ENCODE assay signal across 8 mouse cellular contexts in the genomic region with DNA sequence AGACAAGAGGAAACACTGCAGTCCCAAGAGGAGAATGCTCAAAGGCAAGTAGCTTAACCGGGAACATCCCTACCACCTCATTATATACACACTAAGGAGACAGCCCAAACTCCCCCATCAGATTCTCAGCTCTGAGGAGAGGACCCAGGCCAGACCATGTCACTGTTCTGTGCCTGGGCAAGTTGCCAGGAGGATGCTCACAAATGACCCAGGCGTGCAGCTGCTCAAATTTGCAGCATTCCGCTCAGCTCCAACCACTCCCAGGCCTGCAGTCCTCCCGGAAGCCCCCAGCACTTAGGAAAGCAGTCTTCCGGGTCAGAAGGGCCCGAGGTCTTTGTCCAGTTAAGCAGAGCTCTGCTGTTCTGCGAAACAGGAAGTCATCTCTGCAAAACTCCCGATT. TPM values are rescaled to one million over a fixed set of nuclear protein-coding genes. Genes with fewer than 3 reads are reported as not detected.
A peak's percentile ranks its signal among the peaks of the same experiment; 100 is the strongest.
DNase-seq lines count a peak whose midpoint lies in the region; TF ChIP-seq lines count a peak whose summit lies in the region.

No protein-coding gene starts in this region.

- TF ChIP-seq CTCF in kidney, adult 2 months (conservative IDR thresholded peaks at IDR 0.05; ENCODE audit: insufficient read depth, insufficient read length, low read depth, low read length) = no peak

- 30% methylated on average over 8 of the region's 8 CpGs for WGBS in kidney, adult 2 months

- no peak overlapping the region for H3K27ac ChIP-seq in kidney, adult 2 months (ENCODE audit: insufficient read depth, low read depth, low read length)

- peak; percentile 49 for DNase-seq in adrenal gland, adult 2 months
- no peak for DNase-seq in adrenal gland, adult 8-10 months
- peak; percentile 26 for DNase-seq in right cerebral cortex, postnatal 4 days
- DNase-seq in right cerebral cortex, adult 2 months (ENCODE audit: low spot score in 2 of 2) = no peak
- peak; percentile 64 for DNase-seq in kidney, adult 2 months
- DNase-seq in lung, postnatal 4 days = peak; percentile 81 to 90
- no peak for DNase-seq in layer of hippocampus, adult 11-12 months (ENCODE audit: low spot score)
- no peak for DNase-seq in natural killer cell, adult 2 months (ENCODE audit: low spot score in 2 of 2)

- no peak for TF ChIP-seq POLR2A in kidney, adult 2 months (IDR thresholded peaks at IDR 0.05; ENCODE audit: low read depth, low read length)

- no peaks in the 10 kb centered on the region for H3K27me3 ChIP-seq in kidney, adult 2 months (replicated peaks; ENCODE audit: control insufficient read depth, insufficient read depth, low read length)

- no peak overlapping the region for H3K4me3 ChIP-seq in kidney, adult 2 months (ENCODE audit: insufficient read depth, low read depth, low read length)

- no peaks in the 10 kb centered on the region for H3K36me3 ChIP-seq in kidney, adult 2 months (ENCODE audit: control insufficient read depth, insufficient read depth, low read length)

- H3K4me1 ChIP-seq in kidney, adult 2 months (ENCODE audit: control insufficient read depth, insufficient read depth, low read length) = peaks cover 36% of the 10 kb centered on the region

RNA-seq across cellular contexts. Expression of a gene that starts 31.6 kb away (rescaled TPM):
- total RNA-seq in adrenal gland, adult 2 months (2021) = 100 to 1,000 TPM in 1 of 2 experiments, 10 to 100 TPM in 1; 94.2 to 129 TPM
- 23.8 and 34.2 TPM in 2 replicates for polyA plus RNA-seq in adrenal gland, adult 2 months (2012; rRNA removed)
- 100 to 1,000 TPM; 100 to 130 (median 118) TPM for total RNA-seq in adrenal gland, adult 8-10 months (2022)
- 27.1 and 30.3 TPM in 2 replicates for polyA plus RNA-seq in kidney, adult 2 months (2012; rRNA removed)

Comparison
In these comparisons a context has a peak if more than half of its experiments do, and no peak if none do; other contexts are left out.
1. DNase-seq: peak in adrenal gland, adult 2 months (single experiment), right cerebral cortex, postnatal 4 days (single experiment), kidney, adult 2 months (single experiment) and lung, postnatal 4 days (2 of 2); none in adrenal gland, adult 8-10 months (single experiment), right cerebral cortex, adult 2 months (0 of 2), layer of hippocampus, adult 11-12 months (single experiment) and natural killer cell, adult 2 months (0 of 2).